Mouse (Mus musculus) midbrain, postnatal 0 days (tissue): ENCODE results near the gene Fbxw11. TPM values are rescaled to one million over a fixed set of nuclear protein-coding genes. Genes with fewer than 3 reads are reported as not detected.

Source experiments
- ATAC-seq: fragments of 200-750 bp; cut with Nextera tagmentation; 2 replicates; pipeline ENCODE4 v1.8.0; 2017; ENCODE audit warnings: moderate number of reproducible peaks, mild to moderate bottlenecking, moderate TSS enrichment, moderate library complexity; ENCODE audit not compliant: low FRiP score
- DNase-seq: peaks from one replicate; pipeline ENCODE4 v3.0.0-alpha.2; 2015; ENCODE audit warnings: low spot score
- H3K27ac ChIP-seq: fragments of 300-500 bp; sonication (generic); 2 replicates; pipeline ENCODE4 v1.5.1; 2014; ENCODE audit warnings: low read depth, mild to moderate bottlenecking, low read length, mixed read lengths
- H3K27me3 ChIP-seq: fragments of 300-500 bp; sonication (generic); 2 replicates; pipeline ENCODE4 v1.6.1; 2014; ENCODE audit warnings: low read length, control low read depth, mixed read lengths; ENCODE audit not compliant: insufficient read depth
- H3K36me3 ChIP-seq: fragments of 300-500 bp; sonication (generic); 2 replicates; pipeline ENCODE4 v1.6.1; 2014; ENCODE audit warnings: low read length, control low read depth, mixed read lengths; ENCODE audit not compliant: insufficient read depth
- H3K4me1 ChIP-seq: fragments of 300-500 bp; sonication (generic); 2 replicates; pipeline ENCODE4 v1.6.1; 2014; ENCODE audit warnings: mild to moderate bottlenecking, control low read depth, antibody characterized with exemption, low read length, mixed read lengths; ENCODE audit not compliant: insufficient read depth
- H3K4me2 ChIP-seq: fragments of 300-500 bp; sonication (generic); 2 replicates; pipeline ENCODE4 v1.6.1; 2014; ENCODE audit warnings: low read depth, mild to moderate bottlenecking, low read length, mixed read lengths; ENCODE audit not compliant: poor library complexity, severe bottlenecking
- H3K4me3 ChIP-seq: fragments of 300-500 bp; sonication (generic); 2 replicates; pipeline ENCODE4 v1.5.1; 2014; ENCODE audit warnings: low read depth, mild to moderate bottlenecking, low read length, moderate library complexity
- H3K9ac ChIP-seq: fragments of 300-500 bp; sonication (generic); replicated peaks from 2 replicates; pipeline ENCODE4 v1.6.1; 2014; ENCODE audit warnings: mild to moderate bottlenecking, low read length, moderate library complexity, mixed read lengths; ENCODE audit not compliant: poor library complexity, severe bottlenecking
- H3K9me3 ChIP-seq: fragments of 300-500 bp; sonication (generic); 2 replicates; pipeline ENCODE4 v1.6.1; 2016; ENCODE audit warnings: low read length, control low read depth
- CTCF ChIP-seq: IDR thresholded peaks from 2 replicates; pipeline ENCODE4 v1.5.1; 2016; ENCODE audit warnings: antibody characterized with exemption, mild to moderate bottlenecking
- WGBS: fragments of 180-500 bp; shearing (Covaris S2); extraction: QIAGEN DNeasy Blood & Tissue Kit; methylation state at CpG from one replicate; pipeline ENCODE4 v1.1.7; 2014; 5-methylcytosine and 5-hydroxymethylcytosine counted together
- polyA plus RNA-seq: library from polyadenylated mRNA; unstranded; fragments of >200 nt; fragmentation: Nextera tagmentation; extraction: Ambion mirVana; gene quantifications from 2 replicates; pipeline ENCODE4 v1.2.1, GENCODE M21; 2015
- total RNA-seq: library from RNA; depleted of rRNA; stranded (reverse); fragments of >200 nt; gene quantifications from 2 replicates; pipeline ENCODE4 v1.2.3, GENCODE M21; 2014

Fbxw11 gene
- total and polyA plus RNA-seq, 2 experiments from 2014 or later: 100 to 130 TPM

- no peaks in the 10 kb centered on the region for H3K27me3 ChIP-seq
- no peaks in the 10 kb centered on the region for H3K36me3 ChIP-seq
- no peak overlapping the region for H3K27ac ChIP-seq
- TF ChIP-seq CTCF: no peak
- no peak overlapping the region for H3K4me3 ChIP-seq
- no peak overlapping the region for H3K9ac ChIP-seq
- H3K9me3 ChIP-seq: no peaks in the 10 kb centered on the region
- H3K4me2 ChIP-seq: no peak overlapping the region
- H3K4me1 ChIP-seq: 0 out of 2 replicates have a peak, but pooled peaks cover 3% of the 10 kb centered on the region
- 98% methylated on average over 2 of the region's 2 CpGs for WGBS
- ATAC-seq (no peak), DNase-seq (no peak)
These were observed 4.7 kb downstream of the Fbxw11 start for GRCm38 (mm10) chr11:32647265-32647664.

- Histone ChIP-seq H3K9ac (no peak overlapping the region), H3K9me3 (no peaks in the 10 kb centered on the region), H3K27me3 (no peaks in the 10 kb centered on the region), H3K27ac (no peak overlapping the region), H3K36me3 (no peaks in the 10 kb centered on the region), H3K4me2 (no peak overlapping the region), H3K4me1 (no peaks in the 10 kb centered on the region), H3K4me3 (no peak overlapping the region)
- ATAC-seq (no peak), DNase-seq (no peak)
- TF ChIP-seq CTCF: no peak
These were observed 7.8 kb downstream of the Fbxw11 start for GRCm38 (mm10) chr11:32650236-32650749.

- Histone ChIP-seq H3K4me3 (no peak overlapping the region), H3K4me2 (no peak overlapping the region), H3K36me3 (no peaks in the 10 kb centered on the region), H3K9me3 (no peaks in the 10 kb centered on the region), H3K27ac (no peak overlapping the region), H3K4me1 (no peaks in the 10 kb centered on the region), H3K27me3 (no peaks in the 10 kb centered on the region), H3K9ac (no peak overlapping the region)
- no peak for DNase-seq
- TF ChIP-seq CTCF: no peak
- ATAC-seq: no peak
- 83% methylated on average over 7 of the region's 7 CpGs for WGBS
These were observed 8.5 kb downstream of the Fbxw11 start for GRCm38 (mm10) chr11:32650893-32651590.

GRCm38 (mm10) chr11:32651723-32652122, 9.2 kb downstream of the Fbxw11 start:
- Histone ChIP-seq H3K27ac (no peak overlapping the region), H3K4me1 (no peaks in the 10 kb centered on the region), H3K9ac (no peak overlapping the region), H3K36me3 (no peaks in the 10 kb centered on the region), H3K4me2 (no peak overlapping the region), H3K27me3 (no peaks in the 10 kb centered on the region), H3K9me3 (no peaks in the 10 kb centered on the region), H3K4me3 (no peak overlapping the region)
- WGBS: 87% methylated on average over 1 of the region's 1 CpGs
- DNase-seq (no peak), ATAC-seq (no peak)
- no peak for TF ChIP-seq CTCF

GRCm38 (mm10) chr11:32662082-32662656, 19.6 kb downstream of the Fbxw11 start:
- no peak for TF ChIP-seq CTCF
- no peaks in the 10 kb centered on the region for H3K27me3 ChIP-seq
- no peak overlapping the region for H3K9ac ChIP-seq
- DNase-seq: no peak
- H3K9me3 ChIP-seq: no peaks in the 10 kb centered on the region
- no peak overlapping the region for H3K27ac ChIP-seq
- H3K4me2 ChIP-seq: no peak overlapping the region
- no peak overlapping the region for H3K4me3 ChIP-seq
- ATAC-seq: no peak
- H3K4me1 ChIP-seq: no peaks in the 10 kb centered on the region
- 96% methylated on average over 1 of the region's 1 CpGs for WGBS
- H3K36me3 ChIP-seq: no peaks in the 10 kb centered on the region

- 91% methylated on average over 3 of the region's 3 CpGs for WGBS
- no peak for TF ChIP-seq CTCF
- Histone ChIP-seq H3K4me1 (no peaks in the 10 kb centered on the region), H3K4me3 (no peak overlapping the region), H3K27me3 (no peaks in the 10 kb centered on the region), H3K36me3 (no peaks in the 10 kb centered on the region), H3K9ac (no peak overlapping the region), H3K27ac (no peak overlapping the region), H3K9me3 (no peaks in the 10 kb centered on the region), H3K4me2 (no peak overlapping the region)
- DNase-seq (no peak), ATAC-seq (no peak)
These were observed 23.1 kb downstream of the Fbxw11 start for GRCm38 (mm10) chr11:32665639-32666038.
